Mouse (Mus musculus) spleen, adult 2 months (tissue): ENCODE measurements around the gene Pvr.

Source experiments
- CTCF ChIP-seq: fragments of 200-500 bp; IDR thresholded peaks from 2 replicates; pipeline ENCODE4 v1.5.1; 2011; ENCODE audit warnings: mild to moderate bottlenecking, inconsistent platforms; ENCODE audit not compliant: insufficient read depth, insufficient read length, insufficient replicate concordance; ENCODE audit errors: extremely low read depth
- POLR2A ChIP-seq: fragments of 200-500 bp; IDR thresholded peaks from 2 replicates; pipeline ENCODE4 v1.6.1; 2011; ENCODE audit warnings: low read depth, low read length, inconsistent platforms

GRCm38 (mm10) chr7:19887849-19888248 lies 33.1 kb downstream of the Pvr start, which contains the start of gene Ceacam19:
- no peak for TF ChIP-seq CTCF
- no peak for TF ChIP-seq POLR2A
